Mouse (Mus musculus) naive thymus-derived CD4-positive, alpha-beta T cell, adult 2 months (primary cell): ENCODE measurements at regions not wholly inside any gene's neighbourhood (a gene's known extent, or its start where the extent isn't known, plus 50 kb on each side); places are given as distances from the start of the nearest gene placed in this dataset.
A peak's percentile ranks its signal among the peaks of the same experiment; 100 is the strongest.
"Not testable (repeated sequence)": the region's sequence is repeated elsewhere in the genome, so short reads cannot be mapped to it uniquely, and the experiment has no call there.

ENCODE experiments used
- DNase-seq: peaks from one replicate; pipeline ENCODE4 v3.0.0-alpha.2; 2011; ENCODE audit warnings: low read depth

DNA sequence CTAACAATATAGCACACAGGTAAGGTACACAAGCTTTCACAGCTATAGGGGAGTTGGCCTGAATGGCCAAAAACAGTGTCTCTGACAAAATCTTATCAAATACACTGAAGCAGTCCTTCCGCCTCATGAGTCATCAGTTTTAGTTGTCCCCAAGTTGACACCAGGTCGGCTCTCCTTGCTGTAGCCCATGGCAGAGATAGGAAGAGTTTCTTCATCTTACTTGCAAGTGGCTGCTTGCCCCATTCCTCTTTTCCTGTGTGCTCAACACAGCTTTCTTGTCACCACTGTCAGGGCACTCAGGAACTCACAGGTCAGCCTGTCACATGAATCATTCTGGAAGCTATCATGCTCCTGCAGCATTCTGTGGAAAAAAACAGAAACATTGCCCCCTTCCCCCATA is 77.1 kb downstream of the Olfr721-ps1 start:
- DNase-seq: not testable (repeated sequence)

DNA sequence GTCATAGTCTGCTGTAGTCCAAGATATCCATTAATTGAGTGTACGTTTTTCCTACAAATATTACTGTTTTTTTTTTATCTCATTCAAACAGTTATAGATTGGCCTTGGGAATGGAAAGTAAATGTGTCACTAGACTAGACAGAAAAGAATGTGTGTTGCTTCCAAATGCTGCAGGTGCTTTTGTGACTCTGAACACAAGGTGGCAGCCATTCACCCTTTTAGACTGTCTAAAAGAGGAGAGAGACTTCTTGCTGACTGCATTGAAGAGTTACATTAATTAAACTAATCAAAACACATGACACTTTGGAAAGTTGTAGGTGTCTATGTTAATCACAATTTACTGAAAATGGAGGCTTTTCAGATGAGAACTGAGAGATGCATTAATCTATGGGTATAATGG is 80.7 kb downstream of the Olfr721-ps1 start:
- DNase-seq: peak; percentile 16

DNA sequence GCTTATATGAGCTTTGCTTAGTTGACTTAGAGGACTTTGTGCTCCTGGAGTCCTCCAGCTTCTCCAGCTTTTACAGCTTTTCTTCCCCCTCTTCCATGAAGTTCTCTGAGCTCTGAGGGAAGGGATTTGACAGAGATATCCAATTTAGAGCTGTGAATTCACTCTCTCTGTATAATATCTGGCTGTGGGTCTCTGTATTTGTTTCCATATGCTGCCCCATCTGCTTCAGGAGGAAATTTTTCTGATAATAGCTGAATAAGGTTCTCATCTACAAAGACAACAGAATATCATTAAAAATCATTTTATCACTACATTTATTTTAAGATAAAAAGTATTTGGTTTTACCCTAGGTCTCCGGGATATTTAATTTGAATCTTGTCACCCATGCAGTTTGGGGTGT is 85.3 kb downstream of the Olfr721-ps1 start:
- no peak for DNase-seq

DNA sequence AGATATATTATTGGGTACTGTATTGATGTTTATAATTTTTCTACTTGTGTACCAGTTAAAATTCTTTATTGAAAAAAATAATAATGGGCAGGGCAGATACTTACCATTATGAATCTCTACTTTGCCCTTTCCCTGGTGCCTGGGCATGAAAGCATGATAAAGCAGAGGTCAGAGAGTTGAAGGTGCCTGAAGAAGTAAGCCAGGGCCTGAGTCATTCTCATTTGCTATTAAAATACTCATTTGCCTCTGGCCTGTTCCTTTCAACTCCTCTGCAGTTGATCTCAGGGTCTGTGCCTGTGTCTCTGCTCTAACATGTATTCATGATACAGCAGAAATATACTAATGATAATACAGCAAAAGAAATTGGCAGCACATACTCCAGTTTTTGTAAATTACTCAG is 89.4 kb downstream of the Olfr721-ps1 start:
- no peak for DNase-seq

DNA sequence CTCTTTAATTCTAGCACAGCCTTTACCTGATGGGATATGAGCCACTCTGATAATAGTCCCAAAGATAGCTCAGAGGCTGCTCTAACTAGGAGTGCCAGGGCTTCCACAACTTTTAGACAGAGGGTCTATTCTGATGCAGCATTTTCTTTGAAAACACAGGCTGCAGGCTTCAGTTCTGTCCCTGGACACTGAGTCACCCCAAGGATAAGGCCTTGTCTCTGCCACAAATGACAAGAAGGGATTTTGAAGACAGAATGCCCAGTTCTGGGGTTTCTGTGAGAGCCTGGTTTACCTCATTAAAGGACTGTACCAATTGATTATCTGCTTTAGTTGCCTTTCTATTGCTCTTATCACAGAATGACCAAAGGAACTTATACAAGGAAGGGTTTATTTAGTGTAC is 90.9 kb downstream of the Olfr721-ps1 start:
- DNase-seq: no peak

DNA sequence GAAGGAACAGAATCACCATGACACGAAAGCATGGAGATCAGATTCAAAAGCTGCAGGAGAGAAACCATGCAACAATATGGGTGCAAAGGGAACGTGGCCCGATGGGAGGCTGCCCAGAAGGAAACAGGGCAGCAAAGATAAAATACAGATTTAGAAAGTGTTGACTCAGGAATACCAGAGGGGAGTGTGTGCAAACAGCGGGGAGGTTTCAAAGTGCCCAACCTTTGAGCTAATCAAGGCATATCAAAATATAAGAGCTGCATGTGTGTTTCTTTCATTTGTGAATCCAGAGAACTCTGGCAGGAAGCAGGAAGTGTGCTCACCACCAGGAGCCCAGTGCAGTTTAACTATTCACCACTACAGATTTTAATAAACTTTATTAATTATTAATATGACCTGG is 110.8 kb downstream of the Olfr721-ps1 start:
- no peak for DNase-seq

DNA sequence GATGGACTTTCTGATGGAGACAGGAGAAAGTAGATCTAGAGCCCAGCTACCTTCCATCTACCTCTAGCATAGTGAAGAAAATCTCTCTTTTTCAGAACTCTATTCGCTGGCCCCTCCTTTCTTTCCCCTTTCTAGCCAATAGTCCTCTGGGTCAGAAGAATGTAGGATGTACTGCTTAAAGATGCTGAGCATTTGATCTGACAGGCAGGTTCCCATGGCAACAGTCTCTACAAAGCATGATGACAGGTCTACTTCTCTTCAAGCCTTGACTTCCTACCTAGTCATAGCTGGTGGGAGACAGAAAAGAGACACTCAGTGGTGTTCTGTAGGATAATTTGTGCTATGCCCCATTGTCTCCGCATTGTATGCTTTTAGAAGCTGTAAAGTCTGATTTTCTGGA is 112.0 kb downstream of the Olfr721-ps1 start:
- DNase-seq: no peak

DNA sequence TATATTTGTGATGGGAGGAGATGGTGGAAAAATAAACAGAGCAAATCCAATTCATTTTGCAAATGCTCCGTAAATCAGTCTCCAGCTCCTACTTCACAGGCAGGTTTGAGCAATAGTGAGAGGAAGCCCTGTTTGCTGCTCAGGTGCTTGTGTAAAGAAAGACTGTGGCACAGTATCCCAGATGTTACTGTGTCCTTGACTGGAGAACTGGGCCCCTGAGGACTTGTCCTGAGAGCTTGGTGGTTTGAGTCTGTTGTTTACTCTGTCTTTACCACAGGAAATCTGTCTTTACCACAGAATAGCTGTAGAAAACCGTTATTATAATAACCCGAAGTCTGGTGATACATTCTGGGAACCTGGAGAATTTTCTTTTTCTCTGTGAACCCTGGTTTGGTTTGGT is 112.4 kb downstream of the Olfr721-ps1 start:
- DNase-seq: no peak

DNA sequence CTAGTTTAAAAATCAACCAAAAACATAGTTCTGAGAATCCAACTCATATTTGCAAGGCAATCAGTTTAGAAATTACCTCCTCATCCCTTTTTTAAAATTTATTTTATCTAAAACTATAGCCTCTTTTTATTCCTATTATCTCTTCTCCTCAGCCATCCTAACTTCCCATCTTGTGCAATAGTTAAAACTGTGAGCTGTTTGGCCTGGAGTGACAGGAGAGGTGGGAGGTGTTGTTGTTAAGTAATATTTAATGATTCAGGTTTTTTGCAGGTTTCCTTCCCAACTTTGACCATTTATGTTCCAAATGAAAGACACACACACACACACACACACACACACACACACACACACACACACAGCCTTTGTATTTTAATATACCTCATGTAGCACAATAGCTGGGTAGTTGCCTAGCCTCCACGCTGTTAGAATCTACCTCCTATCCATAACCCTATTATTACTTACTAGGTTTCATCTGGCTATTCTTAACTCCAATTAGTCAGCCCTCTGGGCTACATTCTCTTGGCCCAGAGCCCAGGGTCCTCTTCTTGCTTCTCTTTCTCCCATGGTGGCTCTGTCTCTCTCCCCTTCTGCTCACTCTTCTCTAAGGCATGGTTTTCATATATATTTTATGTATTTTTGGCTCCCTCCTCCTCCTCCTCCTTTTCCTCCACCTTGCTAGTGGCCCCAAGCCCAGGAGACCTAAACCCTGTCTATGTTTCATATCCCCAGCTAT is 113.5 kb downstream of the Olfr721-ps1 start:
- no peak for DNase-seq

DNA sequence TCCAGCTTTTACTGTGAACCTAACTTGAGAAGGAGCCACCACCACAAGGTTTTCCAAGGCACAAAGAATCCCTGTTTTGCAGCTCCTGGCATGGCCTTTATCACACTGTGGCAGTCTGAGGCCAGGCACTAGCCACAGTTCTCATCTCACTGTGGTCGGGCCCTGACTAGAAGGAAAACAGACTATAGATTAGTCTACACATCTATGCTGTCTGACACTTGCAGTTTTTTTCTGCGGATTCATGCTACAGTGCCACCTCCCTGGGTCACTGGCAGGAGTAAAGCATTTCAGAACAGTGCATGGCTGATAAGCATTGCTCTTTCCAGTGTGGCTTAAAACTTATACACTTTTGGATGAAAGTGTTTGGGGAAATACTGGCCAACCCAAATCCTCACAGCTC is 114.3 kb downstream of the Olfr721-ps1 start:
- DNase-seq: no peak

DNA sequence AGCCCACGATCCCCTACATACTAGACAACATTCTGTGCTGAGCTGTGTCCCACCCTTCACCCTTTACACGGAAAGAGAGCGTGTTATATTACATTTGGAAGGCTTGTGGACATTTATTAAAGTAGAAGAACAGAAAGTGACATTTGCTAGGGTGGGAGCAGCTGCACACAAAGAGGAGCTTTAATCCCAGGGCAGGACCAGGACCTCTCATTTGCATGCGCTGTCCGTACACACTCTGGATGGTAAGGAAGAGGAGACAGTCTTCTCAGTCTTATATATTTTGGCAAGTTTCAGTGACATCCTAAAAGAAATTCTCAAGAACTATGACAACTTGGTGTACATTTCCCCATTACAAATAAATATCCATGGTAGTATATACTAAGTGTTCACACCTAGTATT is 114.8 kb downstream of the Olfr721-ps1 start:
- no peak for DNase-seq

DNA sequence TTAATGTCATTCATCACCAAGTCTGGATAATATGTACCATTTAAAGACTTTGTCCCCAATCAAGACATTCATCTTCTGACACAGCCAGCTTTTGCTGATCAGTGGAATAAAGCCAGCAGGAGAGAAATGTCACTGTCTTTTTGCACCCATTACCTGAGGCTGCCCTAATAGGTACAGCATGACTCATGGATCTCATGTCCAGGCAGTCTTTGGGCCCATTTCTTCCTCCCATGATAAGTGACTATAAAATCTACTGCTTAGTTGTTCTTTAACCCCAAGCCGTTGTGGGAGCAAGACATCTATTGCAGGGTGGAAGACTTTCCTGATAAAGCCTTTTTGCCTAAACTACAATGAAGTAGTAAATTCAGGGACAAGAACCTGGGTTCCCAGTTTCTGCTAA is 116.9 kb downstream of the Olfr721-ps1 start:
- no peak for DNase-seq

DNA sequence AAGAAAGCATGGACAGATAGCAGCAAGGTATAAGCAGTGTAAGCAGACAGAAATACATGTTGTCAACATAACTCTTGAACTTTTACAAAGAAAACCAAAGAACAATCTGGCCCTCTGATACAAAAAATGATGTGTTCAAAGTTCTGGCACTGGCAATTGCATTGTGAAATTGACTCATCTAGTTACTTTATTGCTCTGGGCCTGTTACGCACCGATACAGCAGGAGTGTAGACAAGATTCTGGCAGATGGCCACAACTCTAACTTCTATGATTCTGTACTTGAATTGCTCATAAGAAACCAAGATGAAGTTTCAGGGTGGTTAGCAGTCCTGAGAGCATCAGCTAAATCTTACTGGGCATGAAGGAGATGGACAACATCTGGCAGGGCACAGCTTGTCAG is 117.7 kb downstream of the Olfr721-ps1 start:
- no peak for DNase-seq

DNA sequence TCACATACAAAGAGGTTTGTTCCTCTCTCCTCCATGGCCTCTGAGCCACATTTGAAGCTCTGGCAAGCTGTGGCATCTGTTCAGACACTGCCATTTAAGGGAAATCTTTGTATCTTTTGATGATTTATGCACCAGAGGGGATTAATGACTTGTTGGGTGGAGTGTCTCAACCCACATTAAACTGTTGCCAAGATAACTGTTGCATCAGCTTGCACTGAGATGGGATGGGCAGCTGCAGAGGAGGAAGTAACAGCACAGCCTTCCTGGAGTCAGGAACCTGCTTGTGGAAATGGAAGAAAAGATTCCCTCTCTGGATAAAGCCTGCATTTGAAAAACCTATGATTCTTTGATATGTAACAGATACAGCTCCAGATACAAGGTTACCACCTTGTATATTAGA is 119.1 kb downstream of the Olfr721-ps1 start:
- no peak for DNase-seq

DNA sequence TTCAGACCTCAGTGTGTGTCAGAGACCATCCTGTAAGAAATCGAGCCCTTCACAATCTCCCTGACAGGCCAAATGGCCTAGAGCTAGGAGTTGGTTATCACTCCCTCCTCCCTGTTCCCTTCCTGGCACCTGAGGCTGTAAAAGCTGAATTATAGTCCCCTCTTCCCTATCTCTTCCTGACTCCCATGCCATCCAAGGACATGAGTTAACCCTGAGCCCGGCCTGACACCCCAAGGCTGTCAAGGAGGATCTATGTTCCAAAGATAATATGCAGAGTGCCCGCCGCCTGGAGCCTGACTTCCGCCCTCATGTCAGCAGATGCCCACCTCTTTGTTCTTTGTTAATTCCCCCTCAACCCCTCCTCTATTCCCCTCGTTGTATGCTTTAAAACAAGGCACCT is 120.2 kb downstream of the Olfr721-ps1 start:
- not testable (repeated sequence) for DNase-seq

DNA sequence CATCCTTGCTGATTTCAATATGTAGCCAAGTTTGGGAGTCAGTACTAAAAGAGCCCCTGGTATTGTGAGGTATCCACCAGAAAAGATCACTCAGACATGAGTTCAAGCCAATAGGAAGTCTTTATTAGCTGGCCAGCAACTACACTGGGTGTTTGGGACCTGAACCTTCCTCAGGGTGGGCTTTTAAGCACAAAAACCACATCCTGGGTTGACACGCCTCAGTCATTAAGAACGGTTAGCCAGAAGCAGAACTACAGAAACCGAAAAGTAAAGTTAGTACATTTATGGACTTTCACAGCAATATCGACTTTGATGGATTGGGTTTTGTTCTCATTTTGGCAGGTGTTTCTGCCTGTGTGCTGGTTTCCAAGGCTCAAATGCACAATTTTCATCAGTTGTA is 124.1 kb downstream of the Olfr721-ps1 start:
- no peak for DNase-seq

DNA sequence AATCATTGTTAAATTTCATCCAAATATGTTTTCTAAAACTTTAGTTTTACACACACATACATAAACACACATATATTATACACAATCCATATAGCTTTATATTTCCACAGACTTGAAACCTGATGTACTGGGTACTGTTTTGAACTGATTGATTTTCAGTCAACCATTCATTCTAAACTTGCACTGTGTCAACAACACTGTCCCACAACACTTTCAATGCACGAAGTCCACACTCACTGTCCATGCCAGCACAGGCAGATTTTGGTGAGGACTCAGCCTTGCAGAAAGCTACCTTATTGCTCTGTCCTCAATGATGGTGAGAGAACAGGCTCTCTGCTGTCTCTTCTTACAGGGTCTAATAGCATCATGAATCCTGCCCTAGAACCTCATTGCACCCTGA is 127.3 kb downstream of the Olfr721-ps1 start:
- DNase-seq: no peak

DNA sequence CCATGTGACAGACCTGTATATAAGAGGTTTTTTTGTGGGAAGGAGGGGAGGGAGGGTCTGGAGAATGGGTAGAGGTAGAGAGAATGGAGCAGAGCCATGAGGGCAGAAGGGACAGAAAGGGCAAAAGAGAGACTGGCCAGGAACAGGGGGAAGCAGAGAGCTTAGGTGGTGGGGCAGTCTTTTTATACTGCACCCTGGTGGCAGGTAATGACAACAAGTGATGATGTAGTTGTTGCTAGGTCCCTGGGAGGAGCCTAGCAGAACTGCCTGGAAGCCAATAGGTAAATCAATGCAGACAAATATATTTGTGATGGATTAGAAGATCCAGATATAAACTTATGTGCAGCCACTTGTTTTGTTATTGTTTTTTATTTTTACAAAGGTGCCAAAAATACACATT is 140.1 kb downstream of the Olfr721-ps1 start:
- DNase-seq: no peak

DNA sequence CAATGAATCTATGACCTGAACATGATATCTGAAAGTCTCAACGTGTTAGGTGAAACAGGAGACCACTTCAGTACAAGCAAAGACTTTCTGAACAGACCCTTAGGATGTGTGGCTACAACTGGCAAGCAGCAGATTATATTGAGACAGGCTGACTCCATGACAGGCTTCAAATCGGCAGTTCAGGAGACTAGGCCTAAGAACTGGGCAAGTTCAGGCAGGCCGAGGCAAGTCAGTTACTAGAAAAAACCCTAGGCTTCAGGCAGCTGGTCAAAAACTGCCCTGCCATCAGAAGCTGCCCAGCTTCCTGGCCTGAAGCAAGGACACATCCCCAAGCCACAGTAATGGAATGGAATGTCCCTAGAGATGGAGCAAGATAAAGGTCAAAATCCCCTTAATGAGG is 140.6 kb downstream of the Olfr721-ps1 start:
- DNase-seq: no peak

DNA sequence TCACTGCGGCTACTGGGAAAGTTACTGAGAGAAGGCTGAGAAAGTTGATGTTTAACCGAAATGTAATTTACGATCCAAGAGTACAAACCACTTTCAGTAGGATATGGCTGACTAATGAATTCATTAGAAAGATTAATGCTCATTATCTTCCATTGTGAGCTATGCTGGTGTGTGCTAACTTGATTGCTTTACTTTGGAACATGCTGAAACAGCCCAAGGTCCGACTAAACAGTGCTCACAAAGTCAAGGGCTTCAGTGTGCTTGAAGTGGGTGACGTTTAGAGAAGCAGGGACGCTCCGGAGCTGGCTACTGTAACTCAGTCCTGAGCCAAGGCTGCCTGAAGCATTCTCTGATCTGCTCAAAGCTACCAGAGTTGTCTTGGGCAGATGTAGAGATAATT is 143.1 kb downstream of the Olfr721-ps1 start:
- no peak for DNase-seq

DNA sequence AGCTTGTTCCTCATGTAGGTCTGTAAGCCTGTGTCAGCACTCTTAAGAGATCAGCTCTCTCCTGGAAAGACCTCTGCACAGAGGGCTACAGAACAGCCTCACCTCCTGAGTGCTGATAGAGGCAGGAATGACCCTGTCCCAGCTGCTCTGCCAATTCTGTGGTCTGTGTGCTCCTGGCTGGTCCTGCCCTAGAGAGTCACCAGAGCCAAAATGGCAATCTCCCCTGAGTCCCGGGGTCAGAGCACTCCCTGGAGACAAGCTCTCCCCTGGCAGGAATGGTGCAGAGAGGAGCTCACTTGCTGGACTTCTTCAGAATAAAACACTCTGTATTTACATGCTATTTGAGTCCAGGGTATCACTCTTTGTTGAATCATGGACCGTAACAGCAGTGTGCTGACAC is 149.9 kb upstream of the Slc4a7 start:
- DNase-seq: no peak

DNA sequence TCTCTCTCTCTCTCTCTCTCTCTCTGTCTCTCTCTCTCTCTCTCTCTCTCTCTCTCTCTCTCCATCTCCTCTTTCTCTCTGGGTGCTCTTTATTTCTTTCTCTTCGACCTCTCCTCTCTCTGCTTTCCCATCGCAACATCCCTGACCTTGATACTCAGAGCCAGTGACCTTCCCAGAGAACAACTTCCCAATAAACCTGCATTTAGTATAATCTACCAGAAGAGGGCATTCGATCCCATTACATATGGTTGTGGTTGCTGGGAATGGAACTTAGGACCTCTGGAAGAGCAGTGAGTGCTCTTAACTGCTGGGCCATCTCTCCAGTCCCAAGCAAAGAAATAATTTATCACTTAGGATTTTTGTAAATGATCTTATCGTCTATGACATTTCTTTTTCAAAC is 127.2 kb upstream of the Slc4a7 start:
- DNase-seq: no peak

DNA sequence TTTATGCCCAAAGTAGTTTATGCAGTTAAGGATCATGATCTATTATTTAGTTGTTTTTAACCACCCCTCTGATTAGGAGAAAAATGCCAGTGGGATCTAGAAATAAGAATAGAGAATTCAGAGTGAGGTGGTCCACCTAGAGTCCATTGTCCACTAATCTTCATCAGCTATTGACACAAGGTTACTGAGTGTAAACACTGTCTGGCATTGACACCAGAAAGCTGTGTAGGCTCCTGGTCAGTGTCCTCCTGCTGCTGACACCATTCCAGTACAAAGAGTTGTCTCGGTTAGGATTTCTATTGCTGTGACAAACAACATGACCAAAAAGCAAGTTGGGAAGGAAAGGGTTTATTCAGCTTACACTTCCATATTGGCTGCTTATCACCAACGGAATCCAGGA is 110.1 kb upstream of the Slc4a7 start:
- DNase-seq: no peak

DNA sequence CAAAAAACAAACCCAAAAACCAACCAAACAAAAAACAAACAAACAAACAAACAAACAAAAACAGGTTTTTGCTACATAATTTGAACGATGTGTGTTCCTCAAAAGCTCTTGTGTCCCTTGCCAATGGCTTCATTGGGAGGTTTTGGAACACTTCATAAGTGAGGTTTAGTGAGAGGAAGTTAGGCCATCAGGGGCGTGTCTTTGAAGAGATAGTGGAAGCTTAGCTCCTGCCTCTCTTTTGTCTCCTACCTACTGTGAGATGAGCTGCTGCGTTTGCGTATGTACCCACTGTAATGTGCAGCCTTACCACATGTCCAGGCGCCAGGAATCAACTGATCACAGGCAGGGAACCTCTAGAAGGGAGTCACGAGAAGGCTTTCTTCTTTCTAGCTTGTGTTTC is 107.3 kb upstream of the Slc4a7 start:
- DNase-seq: no peak
